Mouse (Mus musculus): ENCODE measurements around the gene Crispld2.

DNA sequence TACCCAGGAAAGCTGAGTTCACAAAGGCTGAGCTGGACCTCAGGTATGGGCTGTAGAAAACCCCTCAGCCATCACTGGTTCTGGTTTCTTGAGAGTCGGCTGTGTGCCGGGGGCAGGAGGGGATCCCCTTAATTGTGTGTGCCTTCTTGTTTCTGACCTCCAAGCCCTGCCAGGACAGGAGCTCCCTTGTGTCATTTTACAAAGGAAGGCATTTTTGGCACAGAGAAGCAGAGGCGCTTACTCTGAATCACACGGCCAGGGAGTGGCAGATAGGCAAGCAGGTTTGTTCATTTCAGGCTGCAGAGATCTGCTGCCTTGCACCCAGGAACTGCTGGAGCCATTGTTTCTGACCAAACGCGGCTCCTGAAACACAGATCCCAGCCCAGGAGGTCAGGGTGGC is 83.1 kb downstream of the Crispld2 start:
- TF ChIP-seq HCFC1 (IDR thresholded peaks at IDR 0.05; ENCODE audit: borderline replicate concordance, insufficient read depth, low read length) (no peak), CHD2 (IDR thresholded peaks at IDR 0.05; ENCODE audit: low read depth, low read length) (no peak), ZNF384 (IDR thresholded peaks at IDR 0.05; ENCODE audit: low read depth, low read length) (no peak), MAFK (IDR thresholded peaks at IDR 0.05; ENCODE audit: insufficient read depth, low read depth, low read length) (no peak)
